In the genomic region with DNA sequence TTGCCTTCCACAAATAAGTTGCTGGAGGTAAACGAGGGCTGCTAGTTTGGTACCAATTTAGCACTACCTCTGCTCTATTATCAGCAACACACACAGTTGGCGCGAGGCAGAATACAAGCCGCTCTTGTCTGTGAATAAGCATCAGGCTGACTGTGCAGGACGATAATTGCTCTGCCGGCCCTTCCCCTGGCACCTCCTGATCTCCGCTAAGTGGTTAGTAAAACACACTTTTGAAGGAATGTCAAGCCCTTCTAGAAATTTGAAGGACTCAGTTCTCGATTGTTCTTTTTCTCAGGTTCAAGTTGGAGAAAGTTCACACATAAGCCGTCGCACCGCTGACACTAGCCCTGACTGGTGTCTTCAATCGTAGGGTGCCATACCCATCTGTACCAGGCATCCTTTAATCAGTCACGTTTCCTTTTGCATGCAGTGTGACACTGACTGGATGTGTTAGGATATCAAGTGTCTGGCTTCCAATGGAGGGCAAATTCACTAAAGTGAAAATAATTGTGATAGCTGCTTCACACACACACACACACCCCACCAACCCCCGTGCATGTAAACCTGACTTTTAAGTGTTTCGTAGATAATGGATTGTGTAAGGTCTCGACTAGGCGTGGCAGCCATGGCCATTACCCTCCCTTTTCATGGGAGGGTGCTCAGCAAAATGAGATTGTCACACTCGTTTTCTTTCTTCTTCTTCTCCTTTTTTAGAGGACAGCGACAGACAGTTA, we compare ENCODE assay signal across 26 mouse cellular contexts.
DNase-seq lines count a peak whose midpoint lies in the region; ATAC-seq and TF ChIP-seq lines count a peak whose summit lies in the region.
"Had no signal": no experiment of that assay in that cellular context is flagged by ENCODE, and none has a peak within 500 bp of the region (broad histone marks: within the 10 kb centered on the region; RNA-seq: fewer than 3 reads in every experiment).

No protein-coding gene starts in this region.

- H3K27me3 ChIP-seq in embryonic facial prominence, embryonic 11.5 days (ENCODE audit: control insufficient read depth, insufficient read depth, low read length) = no peaks in the 10 kb centered on the region
- 0 out of 2 replicates have a peak, but pooled peaks cover 4% of the 10 kb centered on the region for H3K27me3 ChIP-seq in embryonic facial prominence, embryonic 10.5 days (replicated peaks; ENCODE audit: low read depth, poor library complexity, severe bottlenecking)
- H3K27me3 ChIP-seq in heart, embryonic 14.5 days (ENCODE audit: control insufficient read depth, insufficient read depth, low read length) = no peaks in the 10 kb centered on the region
- H3K27me3 ChIP-seq in heart, embryonic 12.5 days (replicated peaks) = no peaks in the 10 kb centered on the region
- H3K27me3 ChIP-seq in liver, embryonic 16.5 days (ENCODE audit: control insufficient read depth, insufficient read depth, low read depth, low read length) = no peaks in the 10 kb centered on the region
- H3K27me3 ChIP-seq: neural tube, embryonic 13.5 days; Patski had no signal

- no peak for TF ChIP-seq CTCF in brain, embryonic 14.5 days (IDR thresholded peaks at IDR 0.05; ENCODE audit: borderline replicate concordance, extremely low read depth, insufficient read depth, insufficient read length)

- no peak for DNase-seq in embryonic facial prominence, embryonic 11.5 days (ENCODE audit: low spot score)
- no peak for DNase-seq in embryonic facial prominence, embryonic 10.5 days (ENCODE audit: low spot score)
- DNase-seq in brain, embryonic 14.5 days (ENCODE audit: low read depth) = peak; percentile 69
- no peak for DNase-seq in left cerebral cortex, postnatal 25 days (ENCODE audit: low spot score in 2 of 2)
- DNase-seq in gastrocnemius, postnatal 4 days (ENCODE audit: low spot score in 2 of 2) = no peak
- DNase-seq: adrenal gland, adult 2 months; cerebellum, adult 2 months; cerebellum, postnatal 25 days; forebrain, postnatal 0 days; gastrocnemius, postnatal 36 days; heart, postnatal 4 days; kidney, adult 2 months; lung, adult 18-20 months; lung, postnatal 14 days; thymus, adult 18-20 months; thymus, postnatal 36 days had no signal

- no peaks in the 10 kb centered on the region for H3K9me3 ChIP-seq in embryonic facial prominence, embryonic 11.5 days (replicated peaks; ENCODE audit: control insufficient read depth, low read length)
- no peaks in the 10 kb centered on the region for H3K9me3 ChIP-seq in embryonic facial prominence, embryonic 10.5 days
- H3K9me3 ChIP-seq in heart, embryonic 14.5 days (ENCODE audit: control insufficient read depth, low read length) = no peaks in the 10 kb centered on the region
- peaks cover 2% of the 10 kb centered on the region; the same call in 1 of the 2 replicates for H3K9me3 ChIP-seq in heart, embryonic 12.5 days (replicated peaks)
- H3K9me3 ChIP-seq in liver, embryonic 16.5 days (replicated peaks; ENCODE audit: control insufficient read depth, low read length) = no peaks in the 10 kb centered on the region
- H3K9me3 ChIP-seq: midbrain, embryonic 15.5 days; neural tube, embryonic 13.5 days had no signal

- ATAC-seq in embryonic facial prominence, embryonic 11.5 days (replicated peaks; ENCODE audit: insufficient number of reproducible peaks, low FRiP score, low TSS enrichment, low read depth) = peak; percentile 39; the same call in 1 of the 2 replicates
- ATAC-seq in heart, embryonic 14.5 days (ENCODE audit: insufficient number of reproducible peaks, insufficient read depth, low FRiP score, low read depth) = no peak
- no peak for ATAC-seq in heart, embryonic 12.5 days (ENCODE audit: insufficient number of reproducible peaks, low FRiP score)
- ATAC-seq in liver, embryonic 16.5 days (ENCODE audit: low read depth) = peak; percentile 48; the same call in 1 of the 2 replicates
- ATAC-seq: forebrain, postnatal 0 days; inflammation-experienced regulatory T-cells, adult 6 months; midbrain, embryonic 15.5 days; Patski had no signal

- intact Hi-C loops in left cerebral cortex, postnatal 25 days (cut with DNase I) = no loop called here

- no peak overlapping the region for H3K4me3 ChIP-seq in embryonic facial prominence, embryonic 11.5 days (ENCODE audit: low read depth, low read length)
- H3K4me3 ChIP-seq in embryonic facial prominence, embryonic 10.5 days = no peak overlapping the region
- H3K4me3 ChIP-seq in heart, embryonic 14.5 days (ENCODE audit: control insufficient read depth in 1 of 2, insufficient read depth in 1 of 2, low read depth in 1 of 2, low read length in 2 of 2) = no peak overlapping the region
- H3K4me3 ChIP-seq in heart, embryonic 12.5 days = no peak overlapping the region
- H3K4me3 ChIP-seq in liver, embryonic 16.5 days (ENCODE audit: low read depth, low read length) = no peak overlapping the region
- H3K4me3 ChIP-seq: midbrain, embryonic 15.5 days; myocyte; neural tube, embryonic 13.5 days had no signal

- H3K4me2 ChIP-seq in embryonic facial prominence, embryonic 11.5 days (ENCODE audit: low read depth, low read length) = no peak overlapping the region
- 0 out of 2 replicates have a peak overlapping the region, but pooled peaks have one; percentile 24 for H3K4me2 ChIP-seq in heart, embryonic 14.5 days (ENCODE audit: low read length)
- no peak overlapping the region for H3K4me2 ChIP-seq in heart, embryonic 12.5 days
- H3K4me2 ChIP-seq in liver, embryonic 16.5 days (ENCODE audit: low read depth, low read length) = 0 out of 2 replicates have a peak overlapping the region, but pooled peaks have one; percentile 4
- H3K4me2 ChIP-seq: hindbrain, embryonic 14.5 days; midbrain, embryonic 15.5 days; neural tube, embryonic 13.5 days had no signal

- TF ChIP-seq POLR2A in brain, embryonic 14.5 days (IDR thresholded peaks at IDR 0.05; ENCODE audit: borderline replicate concordance, extremely low read depth, insufficient read depth, insufficient read length, poor library complexity, severe bottlenecking) = no peak

- H3K27ac ChIP-seq in embryonic facial prominence, embryonic 11.5 days (replicated peaks; ENCODE audit: low read depth, low read length) = no peak overlapping the region
- no peak overlapping the region for H3K27ac ChIP-seq in embryonic facial prominence, embryonic 10.5 days (replicated peaks)
- no peak overlapping the region for H3K27ac ChIP-seq in heart, embryonic 14.5 days (replicated peaks in 1 of 2; ENCODE audit: control insufficient read depth in 1 of 2, insufficient read depth in 1 of 2, low read depth in 2 of 2, low read length in 2 of 2)
- no peak overlapping the region for H3K27ac ChIP-seq in heart, embryonic 12.5 days (ENCODE audit: poor library complexity, severe bottlenecking)
- H3K27ac ChIP-seq in liver, embryonic 16.5 days (ENCODE audit: low read length) = no peak overlapping the region
- H3K27ac ChIP-seq: hindbrain, embryonic 14.5 days; kidney, postnatal 0 days; midbrain, embryonic 15.5 days; neural tube, embryonic 13.5 days had no signal

- H3K36me3 ChIP-seq in embryonic facial prominence, embryonic 11.5 days (replicated peaks; ENCODE audit: control insufficient read depth, insufficient read depth, low read depth, low read length) = no peaks in the 10 kb centered on the region
- no peaks in the 10 kb centered on the region for H3K36me3 ChIP-seq in embryonic facial prominence, embryonic 10.5 days (replicated peaks)
- no peaks in the 10 kb centered on the region for H3K36me3 ChIP-seq in heart, embryonic 14.5 days (ENCODE audit: control insufficient read depth, insufficient read depth, low read length)
- no peaks in the 10 kb centered on the region for H3K36me3 ChIP-seq in heart, embryonic 12.5 days
- H3K36me3 ChIP-seq in liver, embryonic 16.5 days (ENCODE audit: control insufficient read depth, insufficient read depth) = no peaks in the 10 kb centered on the region
- H3K36me3 ChIP-seq: midbrain, embryonic 15.5 days; neural tube, embryonic 13.5 days had no signal

- WGBS in embryonic facial prominence, embryonic 11.5 days = 75% methylated on average over 19 of the region's 19 CpGs
- WGBS in embryonic facial prominence, embryonic 10.5 days = 76% methylated on average over 19 of the region's 19 CpGs
- WGBS in heart, embryonic 14.5 days = 60% methylated on average over 19 of the region's 19 CpGs
- WGBS in heart, embryonic 12.5 days = 67% methylated on average over 19 of the region's 19 CpGs
- 58% methylated on average over 19 of the region's 19 CpGs for WGBS in liver, embryonic 16.5 days (ENCODE audit: insufficient replicate concordance)

- no peak overlapping the region for H3K9ac ChIP-seq in embryonic facial prominence, embryonic 11.5 days (replicated peaks; ENCODE audit: low read length)
- H3K9ac ChIP-seq in heart, embryonic 14.5 days (ENCODE audit: low read length) = no peak overlapping the region
- H3K9ac ChIP-seq in heart, embryonic 12.5 days = no peak overlapping the region
- no peak overlapping the region for H3K9ac ChIP-seq in liver, embryonic 16.5 days (ENCODE audit: low read depth, low read length)
- H3K9ac ChIP-seq: forebrain, postnatal 0 days; hindbrain, embryonic 14.5 days; midbrain, embryonic 15.5 days; neural tube, embryonic 13.5 days had no signal

- peaks cover 2% of the 10 kb centered on the region; the same call in 1 of the 2 replicates for H3K4me1 ChIP-seq in embryonic facial prominence, embryonic 11.5 days (ENCODE audit: control insufficient read depth, insufficient read depth, low read length)
- peaks cover 25% of the 10 kb centered on the region for H3K4me1 ChIP-seq in embryonic facial prominence, embryonic 10.5 days
- peaks cover 5 to 18% of the 10 kb centered on the region in 2 experiments; a peak in 3 of 4 replicates for H3K4me1 ChIP-seq in heart, embryonic 14.5 days (ENCODE audit: control insufficient read depth in 2 of 2, insufficient read depth in 2 of 2, low read length in 2 of 2)
- H3K4me1 ChIP-seq in heart, embryonic 12.5 days (replicated peaks) = peaks cover 26% of the 10 kb centered on the region
- no peaks in the 10 kb centered on the region for H3K4me1 ChIP-seq in liver, embryonic 16.5 days (ENCODE audit: control insufficient read depth, low read depth, low read length)

Comparison
In these comparisons a context has a peak if more than half of its experiments do, and no peak if none do; other contexts are left out.
1. H3K4me2 ChIP-seq: peak in heart, embryonic 14.5 days (single experiment) and liver, embryonic 16.5 days (single experiment); none in embryonic facial prominence, embryonic 11.5 days (single experiment) and heart, embryonic 12.5 days (single experiment).
2. ATAC-seq: peak in embryonic facial prominence, embryonic 11.5 days (single experiment) and liver, embryonic 16.5 days (single experiment); none in heart, embryonic 14.5 days (single experiment) and heart, embryonic 12.5 days (single experiment).